Mouse (Mus musculus) retina, postnatal 7 days (tissue): ENCODE results near the gene Acsm3.

Experiments used
- DNase-seq: peaks from one replicate; pipeline ENCODE4 v3.0.0-alpha.2; 2012; ENCODE audit warnings: low read depth, low spot score

Gene Acsm3

GRCm38 (mm10) chr7:119795311-119795710, 34.6 kb downstream of the Acsm3 start:
- DNase-seq, result no peak

- DNase-seq, result no peak
These were observed 39.8 kb downstream of the Acsm3 start for GRCm38 (mm10) chr7:119800488-119800887.

- DNase-seq, result no peak
These were observed 40.3 kb downstream of the Acsm3 start for GRCm38 (mm10) chr7:119800991-119801390.

- DNase-seq, result no peak
These were observed 46.7 kb downstream of the Acsm3 start for GRCm38 (mm10) chr7:119807396-119807795.

- no peak for DNase-seq
These were observed 48.0 kb downstream of the Acsm3 start for GRCm38 (mm10) chr7:119808723-119809122.

GRCm38 (mm10) chr7:119835371-119835770, 74.6 kb downstream of the Acsm3 start:
- DNase-seq, result no peak

- DNase-seq, result no peak
These were observed 75.5 kb downstream of the Acsm3 start for GRCm38 (mm10) chr7:119835996-119836777.
